Mouse (Mus musculus) olfactory bulb, adult 2 months (tissue): ENCODE results near the gene Kdm8.

Experiments used
- CTCF ChIP-seq: fragments of 200-500 bp; IDR thresholded peaks from 2 replicates; pipeline ENCODE4 v1.5.1; 2012; ENCODE audit warnings: low read depth, mild to moderate bottlenecking, low read length, moderate library complexity; ENCODE audit not compliant: insufficient read depth
- POLR2A ChIP-seq: fragments of 200-500 bp; IDR thresholded peaks from 2 replicates; pipeline ENCODE4 v1.6.1; 2012; ENCODE audit warnings: mild to moderate bottlenecking, low read depth, low read length, moderate library complexity; ENCODE audit not compliant: insufficient read depth

- TF ChIP-seq POLR2A, result no peak
- TF ChIP-seq CTCF, result no peak
These were observed 10.6 kb upstream of the Kdm8 start for GRCm38 (mm10) chr7:125433874-125434273.
